Comparison of ENCODE assay signal across 8 mouse cellular contexts in the genomic region with DNA sequence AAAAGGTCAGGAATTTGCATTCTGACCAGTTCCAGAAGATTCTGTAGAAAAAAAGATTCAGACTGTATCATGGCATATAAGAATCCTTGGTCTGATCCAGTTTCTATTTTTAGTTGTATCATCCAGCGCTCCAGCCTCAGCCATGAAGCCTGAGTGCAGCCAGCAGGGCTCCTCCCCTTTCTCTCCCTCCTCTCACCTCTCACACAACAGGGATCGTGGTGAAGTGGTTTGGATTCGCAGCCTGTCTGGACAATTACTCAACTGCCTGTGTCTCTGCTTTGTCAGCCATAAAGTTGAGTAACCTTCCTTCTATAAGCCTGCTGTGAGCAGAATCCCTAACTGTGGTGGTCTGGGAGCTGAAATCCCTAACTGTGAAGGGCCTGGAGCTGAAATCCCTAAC.
DNase-seq lines count a peak whose midpoint lies in the region; TF ChIP-seq lines count a peak whose summit lies in the region.

No protein-coding gene starts in this region.

- peak overlapping the region; percentile 83 for H3K4me2 ChIP-seq in myocyte (ENCODE audit: low read depth)

- TF ChIP-seq POLR2A in myocyte (IDR thresholded peaks at IDR 0.05; ENCODE audit: insufficient read length, low read depth) = no peak

- H3K4me1 ChIP-seq in brown adipose tissue, adult 24 weeks (ENCODE audit: control insufficient read depth, insufficient read depth, insufficient read length, low read length) = peaks cover 15% of the 10 kb centered on the region
- H3K4me1 ChIP-seq in heart, embryonic 10.5 days = peaks cover 29% of the 10 kb centered on the region

- H3K4me3 ChIP-seq in brown adipose tissue, adult 24 weeks (ENCODE audit: insufficient read depth, low read depth, low read length) = no peak overlapping the region
- H3K4me3 ChIP-seq in heart, embryonic 10.5 days = no peak overlapping the region
- H3K4me3 ChIP-seq in myocyte = no peak overlapping the region

- no peak overlapping the region for H3ac ChIP-seq in myocyte (ENCODE audit: control insufficient read depth, insufficient read length)

- H3K9me3 ChIP-seq in heart, embryonic 10.5 days = no peaks in the 10 kb centered on the region

- peaks cover 2% of the 10 kb centered on the region; the same call in 1 of the 2 replicates for H3K27me3 ChIP-seq in heart, embryonic 10.5 days (ENCODE audit: insufficient read depth, poor library complexity, severe bottlenecking)
- H3K27me3 ChIP-seq in myocyte (ENCODE audit: control insufficient read depth, insufficient read depth, insufficient read length) = no peaks in the 10 kb centered on the region

- peak overlapping the region; percentile 52; the same call in 1 of the 2 replicates for H3K27ac ChIP-seq in brown adipose tissue, adult 24 weeks (replicated peaks; ENCODE audit: low read depth, low read length)
- H3K27ac ChIP-seq in heart, embryonic 10.5 days = peak overlapping the region; percentile 74

- 6% methylated on average over 3 of the region's 3 CpGs for WGBS in heart, embryonic 10.5 days

- H3K79me2 ChIP-seq in myocyte (ENCODE audit: control insufficient read depth, insufficient read depth) = no peaks in the 10 kb centered on the region

- H3K36me3 ChIP-seq in heart, embryonic 10.5 days = no peaks in the 10 kb centered on the region
- no peaks in the 10 kb centered on the region for H3K36me3 ChIP-seq in myocyte (ENCODE audit: control insufficient read depth, insufficient read depth)

- peak; percentile 21 for DNase-seq in R1 (ENCODE audit: low read depth, low spot score)
- no peak for DNase-seq in heart, embryonic 10.5 days (ENCODE audit: low spot score)
- peak; percentile 45 for DNase-seq in kidney, postnatal 10 days
- no peak for DNase-seq in layer of hippocampus, adult 9-11 months
- DNase-seq in left cerebral cortex, adult 11 months (ENCODE audit: low spot score) = no peak
- no peak for DNase-seq in spleen, postnatal 14 days (ENCODE audit: low spot score in 2 of 2)

TF ChIP-seq in myocyte, 11 proteins besides CTCF, POLR2A, EP300 and RAD21:
- TF ChIP-seq CEBPB (IDR thresholded peaks at IDR 0.05; ENCODE audit: insufficient read depth, poor library complexity, severe bottlenecking) = no peak
- no peak for TF ChIP-seq POLR2AphosphoS2 (IDR thresholded peaks at IDR 0.05; ENCODE audit: insufficient read length, low read depth)
- TF ChIP-seq SRF (IDR thresholded peaks at IDR 0.05; ENCODE audit: control insufficient read depth, insufficient read length, low read depth) = no peak
- no peak for TF ChIP-seq USF1 (IDR thresholded peaks at IDR 0.05; ENCODE audit: low read depth)
- no peak for TF ChIP-seq E2F4 (IDR thresholded peaks at IDR 0.05; ENCODE audit: insufficient read depth)
- no peak for TF ChIP-seq TCF3 (IDR thresholded peaks at IDR 0.05; ENCODE audit: insufficient read length, low read depth)
TF ChIP-seq in myocyte: peak in this region for 0.

Comparison
In these comparisons a context has a peak if more than half of its experiments do, and no peak if none do; other contexts are left out.
1. DNase-seq: peak in R1 (single experiment) and kidney, postnatal 10 days (single experiment); none in heart, embryonic 10.5 days (single experiment), layer of hippocampus, adult 9-11 months (single experiment), left cerebral cortex, adult 11 months (single experiment) and spleen, postnatal 14 days (0 of 2).